32 mouse cellular contexts compared by ENCODE assay signal in the genomic region with DNA sequence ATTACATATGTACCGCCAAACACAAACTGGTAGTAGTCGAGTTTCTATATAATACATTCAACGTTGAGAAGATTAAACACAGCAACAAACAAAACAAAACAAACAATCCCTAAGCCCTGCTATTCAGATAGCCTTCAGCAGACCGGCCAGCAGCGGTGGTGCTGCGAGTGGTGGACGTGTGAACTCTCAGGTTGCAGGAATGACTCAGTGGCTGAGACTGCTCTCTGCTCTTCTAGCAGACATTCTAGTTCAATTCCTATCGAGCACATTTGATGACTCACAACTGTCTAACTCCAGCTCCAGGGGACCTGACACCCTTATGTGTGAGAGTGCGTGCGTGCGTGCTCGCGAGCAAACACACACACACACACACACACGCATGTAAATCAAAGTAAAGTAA. TPM values are rescaled to one million over a fixed set of nuclear protein-coding genes. Genes with fewer than 3 reads are reported as not detected.
DNase-seq lines count a peak whose midpoint lies in the region; ATAC-seq lines count a peak whose summit lies in the region.
"Had no signal": no experiment of that assay in that cellular context is flagged by ENCODE, and none has a peak within 500 bp of the region (broad histone marks: within the 10 kb centered on the region; RNA-seq: fewer than 3 reads in every experiment).

No protein-coding gene starts in this region.

- 49% methylated on average over 14 of the region's 14 CpGs for WGBS in heart, embryonic 11.5 days (ENCODE audit: insufficient replicate concordance)
- 76% methylated on average over 14 of the region's 14 CpGs for WGBS in intestine, embryonic 16.5 days
- 68% methylated on average over 14 of the region's 14 CpGs for WGBS in intestine, embryonic 15.5 days

- peaks cover 20% of the 10 kb centered on the region for H3K4me1 ChIP-seq in heart, embryonic 11.5 days (ENCODE audit: control insufficient read depth, insufficient read depth, low read length)
- 0 out of 2 replicates have a peak, but pooled peaks cover 4% of the 10 kb centered on the region for H3K4me1 ChIP-seq in intestine, embryonic 16.5 days (ENCODE audit: control insufficient read depth, insufficient read depth, low read length)
- 0 out of 2 replicates have a peak, but pooled peaks cover 2% of the 10 kb centered on the region for H3K4me1 ChIP-seq in intestine, embryonic 15.5 days (replicated peaks)
- H3K4me1 ChIP-seq: neural tube, embryonic 12.5 days had no signal

- intact Hi-C loops in heart, postnatal 36 days (cut with DNase I), result no loop called here

- no peak for DNase-seq in heart, postnatal 36 days
- DNase-seq in brain, adult 2 months (ENCODE audit: low read depth, low spot score), result peak; percentile 37
- peak; percentile 53 for DNase-seq in yolk sac, embryonic 10.5 days (ENCODE audit: low spot score)
- DNase-seq in right cerebral cortex, postnatal 4 days, result no peak
- no peak for DNase-seq in kidney, adult 8-10 months
- DNase-seq: adrenal gland, postnatal 36 days; B cell, adult 2 months; cerebellum, adult 8-10 months; cerebellum, postnatal 25 days; gastrocnemius, adult 2 months; gastrocnemius, postnatal 36 days; heart, adult 18-20 months; kidney, adult 18-20 months; kidney, postnatal 36 days; lung, embryonic 14.5 days; lung, postnatal 14 days; thymus, postnatal 14 days had no signal

- no peak overlapping the region for H3K4me3 ChIP-seq in heart, embryonic 11.5 days (ENCODE audit: low read depth, low read length)
- no peak overlapping the region for H3K4me3 ChIP-seq in intestine, embryonic 16.5 days (ENCODE audit: low read length)
- no peak overlapping the region for H3K4me3 ChIP-seq in intestine, embryonic 15.5 days (replicated peaks)
- H3K4me3 ChIP-seq: forebrain, embryonic 10.5 days; gastrocnemius, adult 2 months; layer of hippocampus, adult 2 months; left cerebral cortex, adult 2 months; limb, embryonic 12.5 days; liver, embryonic 15.5 days; midbrain, embryonic 10.5 days; myocyte; neural tube, embryonic 12.5 days had no signal

- H3K27me3 ChIP-seq in heart, embryonic 11.5 days (ENCODE audit: control insufficient read depth, insufficient read depth, low read length), result no peaks in the 10 kb centered on the region
- H3K27me3 ChIP-seq in intestine, embryonic 16.5 days (replicated peaks; ENCODE audit: control insufficient read depth, insufficient read depth, low read length), result no peaks in the 10 kb centered on the region
- H3K27me3 ChIP-seq in intestine, embryonic 15.5 days (replicated peaks), result no peaks in the 10 kb centered on the region
- H3K27me3 ChIP-seq: CH12.LX; limb, embryonic 12.5 days; liver, embryonic 15.5 days; neural tube, embryonic 12.5 days had no signal

- no peak overlapping the region for H3K9ac ChIP-seq in heart, embryonic 11.5 days (ENCODE audit: low read depth, low read length)
- H3K9ac ChIP-seq in intestine, embryonic 16.5 days (ENCODE audit: low read depth, low read length), result no peak overlapping the region
- no peak overlapping the region for H3K9ac ChIP-seq in intestine, embryonic 15.5 days
- H3K9ac ChIP-seq: hindbrain, embryonic 14.5 days; limb, embryonic 12.5 days; liver, embryonic 15.5 days; lung, embryonic 14.5 days; neural tube, embryonic 12.5 days had no signal

- H3K9me3 ChIP-seq in heart, embryonic 11.5 days (replicated peaks; ENCODE audit: control insufficient read depth, low read length), result no peaks in the 10 kb centered on the region
- no peaks in the 10 kb centered on the region for H3K9me3 ChIP-seq in intestine, embryonic 16.5 days (ENCODE audit: control insufficient read depth, low read length)
- no peaks in the 10 kb centered on the region for H3K9me3 ChIP-seq in intestine, embryonic 15.5 days
- H3K9me3 ChIP-seq: forebrain, embryonic 10.5 days; limb, embryonic 12.5 days; liver, embryonic 15.5 days; midbrain, embryonic 10.5 days; neural tube, embryonic 12.5 days had no signal

- H3K36me3 ChIP-seq in heart, embryonic 11.5 days (ENCODE audit: control insufficient read depth, insufficient read depth, low read length), result peaks cover 7% of the 10 kb centered on the region
- H3K36me3 ChIP-seq in intestine, embryonic 16.5 days (ENCODE audit: control insufficient read depth, insufficient read depth, low read length), result peaks cover 2% of the 10 kb centered on the region; the same call in 1 of the 2 replicates
- peaks cover 7% of the 10 kb centered on the region; the same call in 1 of the 2 replicates for H3K36me3 ChIP-seq in intestine, embryonic 15.5 days

- ATAC-seq in heart, embryonic 11.5 days (replicated peaks; ENCODE audit: insufficient number of reproducible peaks, low FRiP score, low TSS enrichment), result no peak
- 0 out of 2 replicates have a peak, but pooled peaks have one; percentile 27 for ATAC-seq in intestine, embryonic 16.5 days
- ATAC-seq in intestine, embryonic 15.5 days, result no peak
- ATAC-seq: forebrain, embryonic 16.5 days; midbrain, embryonic 16.5 days had no signal

- no peak overlapping the region for H3K4me2 ChIP-seq in heart, embryonic 11.5 days
- H3K4me2 ChIP-seq in intestine, embryonic 16.5 days (ENCODE audit: low read depth, low read length), result no peak overlapping the region
- no peak overlapping the region for H3K4me2 ChIP-seq in intestine, embryonic 15.5 days (replicated peaks)
- H3K4me2 ChIP-seq: hindbrain, embryonic 14.5 days; limb, embryonic 12.5 days; liver, embryonic 15.5 days; lung, embryonic 14.5 days; neural tube, embryonic 12.5 days had no signal

- peak overlapping the region; percentile 59 for H3K27ac ChIP-seq in heart, embryonic 11.5 days (ENCODE audit: low read depth, low read length)
- no peak overlapping the region for H3K27ac ChIP-seq in intestine, embryonic 16.5 days (ENCODE audit: low read length)
- H3K27ac ChIP-seq in intestine, embryonic 15.5 days, result no peak overlapping the region
- H3K27ac ChIP-seq: forebrain, embryonic 10.5 days; gastrocnemius, adult 2 months; hindbrain, embryonic 14.5 days; layer of hippocampus, adult 2 months; left cerebral cortex, adult 2 months; limb, embryonic 12.5 days; liver, embryonic 15.5 days; midbrain, embryonic 10.5 days; neural tube, embryonic 12.5 days had no signal

RNA-seq across cellular contexts. Expression of gene Tor1aip1, which starts 33.8 kb away (rescaled TPM):
- 30.5 and 37.6 TPM in 2 replicates for polyA plus RNA-seq in heart, embryonic 11.5 days (2014; fragmentation: Nextera tagmentation; extraction: Ambion mirVana)
- 10 to 100 TPM; 87.5 to 87.7 TPM for total RNA-seq in heart, postnatal 36 days (2021)
- 30.5 and 32.8 TPM in 2 replicates for polyA plus RNA-seq in intestine, embryonic 16.5 days (2015; fragmentation: Nextera tagmentation; extraction: Ambion mirVana)
- polyA plus RNA-seq in intestine, embryonic 15.5 days (2015; fragmentation: Nextera tagmentation; extraction: Ambion mirVana), result 36.3 and 39.4 TPM in 2 replicates

RNA-seq across cellular contexts. Expression of gene Tor1aip2, which starts 34.9 kb away (rescaled TPM):
- polyA plus RNA-seq in heart, embryonic 11.5 days (2014; fragmentation: Nextera tagmentation; extraction: Ambion mirVana), result 103 and 105 TPM in 2 replicates
- total RNA-seq in heart, postnatal 36 days (2021), result 10 to 100 TPM; 46.2 to 52.5 TPM
- 153 and 163 TPM in 2 replicates for polyA plus RNA-seq in intestine, embryonic 16.5 days (2015; fragmentation: Nextera tagmentation; extraction: Ambion mirVana)
- polyA plus RNA-seq in intestine, embryonic 15.5 days (2015; fragmentation: Nextera tagmentation; extraction: Ambion mirVana), result 135 and 139 TPM in 2 replicates

Comparison
In these comparisons a context has a peak if more than half of its experiments do, and no peak if none do; other contexts are left out.
1. DNase-seq: peak in brain, adult 2 months (single experiment) and yolk sac, embryonic 10.5 days (single experiment); none in heart, postnatal 36 days (0 of 2), right cerebral cortex, postnatal 4 days (single experiment) and kidney, adult 8-10 months (0 of 2).